Mouse (Mus musculus): ENCODE data around the gene Oat.

Oat gene

DNA sequence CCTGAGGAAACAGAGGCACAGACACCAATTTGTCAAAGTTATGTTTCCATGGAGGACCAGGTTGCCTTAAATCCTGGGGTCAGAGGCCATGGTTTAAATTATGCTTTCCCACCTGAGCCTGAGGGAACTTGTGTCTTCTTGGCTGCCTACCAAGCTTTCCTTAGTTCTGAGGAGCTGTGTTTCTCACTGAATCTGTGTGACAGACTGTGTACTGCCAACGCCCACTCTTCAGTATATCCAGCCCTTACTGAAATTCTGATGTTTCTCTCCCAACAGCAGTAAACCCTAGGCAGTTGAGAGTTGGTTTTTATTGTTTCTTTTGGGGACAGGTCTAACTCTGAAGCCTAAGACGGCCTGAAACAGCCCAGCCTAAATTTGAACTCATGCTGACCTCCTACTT lies 17.6 kb upstream of the Oat start:
- no peak for DNase-seq (ENCODE audit: low read depth, low spot score)

DNA sequence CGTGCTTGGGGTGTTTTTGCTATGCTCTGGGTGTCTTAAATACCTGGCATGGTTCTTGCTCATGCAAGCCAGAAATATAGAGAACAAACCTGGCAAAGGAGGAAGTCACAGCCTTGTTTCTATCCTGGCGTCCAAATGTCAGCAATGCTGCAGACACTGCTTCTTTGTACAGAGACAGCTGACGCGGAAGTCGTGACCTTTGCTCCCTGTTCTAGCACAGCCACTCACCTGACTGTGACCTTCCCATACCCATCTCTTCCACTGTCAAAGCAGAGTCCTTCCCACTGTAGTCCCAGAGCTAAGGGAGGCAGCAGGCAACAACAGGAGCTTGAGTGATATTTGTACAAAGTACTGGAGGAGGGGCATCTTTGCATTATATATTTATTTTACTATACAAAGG lies 13.4 kb upstream of the Oat start:
- DNase-seq (ENCODE audit: low read depth, low spot score), result no peak

DNA sequence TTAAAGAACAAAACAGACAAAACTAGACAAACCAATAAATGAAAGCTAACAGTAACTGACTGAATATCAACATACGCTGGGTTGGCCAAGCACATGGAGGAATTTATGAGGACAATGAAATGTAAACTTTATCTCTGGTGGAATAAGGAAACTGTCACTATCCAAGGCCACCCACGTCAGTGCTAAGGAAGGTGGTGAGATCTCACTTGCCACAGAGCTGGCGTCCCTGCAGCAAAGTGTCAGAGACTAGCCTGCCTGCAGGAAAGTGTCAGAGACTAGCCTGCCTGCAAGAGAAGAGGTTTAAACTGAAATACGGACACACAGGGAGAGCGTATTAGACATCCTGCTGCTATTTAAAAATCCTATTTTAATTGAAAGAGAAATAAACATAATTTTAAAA lies 11.0 kb upstream of the Oat start:
- no peak for DNase-seq (ENCODE audit: low read depth, low spot score)

DNA sequence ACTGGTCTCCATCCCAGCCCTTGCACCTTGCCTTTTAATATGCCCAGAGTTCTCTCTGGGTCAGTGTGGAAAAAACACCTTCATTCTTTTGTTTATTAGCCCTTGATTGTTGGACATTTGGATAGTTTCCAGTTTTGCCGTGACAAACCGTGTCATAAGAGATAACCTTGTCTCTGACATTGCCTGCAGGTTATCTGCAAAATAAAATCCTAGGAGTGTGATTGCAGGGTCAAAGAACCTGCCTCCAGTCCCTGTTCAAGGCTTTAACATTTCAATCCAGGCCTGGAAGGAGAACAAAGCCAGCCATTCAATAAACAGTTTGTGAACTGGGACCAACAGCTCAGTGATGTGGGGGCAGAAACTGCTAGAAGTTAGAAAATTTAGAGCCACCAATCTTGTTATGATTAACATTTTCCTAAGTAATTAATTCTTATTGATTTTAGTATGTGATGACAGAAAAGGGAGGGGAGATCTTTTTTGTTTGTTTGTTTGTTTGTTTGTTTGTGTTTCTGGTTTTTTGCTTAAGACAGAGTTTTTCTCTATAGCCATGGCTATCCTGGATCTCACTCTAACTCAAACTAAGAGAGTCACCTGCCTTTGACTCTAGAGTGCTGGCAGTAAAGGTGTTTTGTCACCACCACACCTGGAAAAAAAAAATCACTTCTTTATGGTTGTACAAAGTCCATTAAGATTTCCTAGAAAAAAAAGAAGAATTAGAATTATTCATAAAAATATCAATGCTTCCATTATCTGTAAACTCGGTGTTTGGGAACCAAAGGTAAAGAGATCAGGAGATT lies 9.7 kb upstream of the Oat start:
- no peak for DNase-seq (ENCODE audit: low read depth, low spot score)

DNA sequence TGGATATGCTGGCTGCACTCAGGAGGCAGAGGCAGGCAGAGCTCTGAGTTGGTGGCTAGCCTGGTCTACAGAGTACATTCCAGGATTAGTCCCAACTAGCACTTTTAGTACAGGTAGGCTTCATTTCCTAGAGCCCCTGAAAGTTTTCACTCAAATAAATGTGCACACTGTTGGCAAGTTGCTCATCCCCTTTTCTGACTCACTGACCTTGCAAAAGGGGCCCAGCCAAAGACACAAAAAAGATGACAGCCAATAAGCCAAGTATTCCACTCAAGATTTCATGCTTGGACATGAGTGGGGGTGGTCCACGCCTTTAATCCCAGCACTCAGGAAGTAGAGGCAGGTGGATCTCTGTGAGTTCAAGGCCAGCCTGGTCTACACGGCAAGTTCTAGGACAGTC lies 5.2 kb upstream of the Oat start:
- DNase-seq (ENCODE audit: low read depth, low spot score), result no peak

DNA sequence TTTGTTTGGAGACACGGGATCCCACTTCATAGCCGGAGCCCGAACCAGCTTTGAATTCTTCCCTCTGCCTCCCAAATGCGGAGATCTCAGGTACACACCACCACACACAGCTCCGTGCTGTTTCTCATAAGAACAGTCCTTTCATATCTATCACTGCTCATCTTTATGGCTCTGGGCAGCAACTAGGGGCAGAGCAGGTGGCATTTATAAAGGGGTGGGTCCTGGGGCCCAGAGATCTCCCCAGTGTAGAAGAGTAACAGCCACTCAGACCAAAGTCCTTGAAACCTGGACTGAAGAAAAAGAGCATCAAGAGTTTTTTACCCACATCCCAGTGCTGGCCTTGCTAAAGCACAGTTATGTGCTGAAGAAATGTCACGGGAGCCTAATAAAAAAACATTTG lies 4.3 kb upstream of the Oat start:
- DNase-seq (ENCODE audit: low read depth, low spot score), result no peak

DNA sequence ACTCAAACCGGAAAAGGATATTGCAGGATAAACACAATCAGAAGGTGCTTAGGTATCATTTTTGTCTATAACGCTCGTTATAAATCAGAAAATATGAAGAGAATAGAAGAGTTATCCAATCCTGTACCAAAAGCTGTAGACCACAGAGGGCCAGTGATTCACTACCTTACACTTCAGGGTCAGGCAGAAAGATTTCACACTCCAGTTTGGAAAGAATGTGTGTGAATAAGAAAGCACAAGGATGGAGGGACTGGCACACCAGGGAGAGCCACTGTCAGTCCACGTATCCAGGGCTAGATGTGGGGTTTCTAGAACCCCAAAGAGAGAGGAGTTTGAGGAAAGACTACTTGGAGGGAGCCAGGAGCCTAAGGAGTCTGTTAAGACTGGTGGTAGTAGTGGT lies 693 bp upstream of the Oat start:
- DNase-seq (ENCODE audit: low read depth, low spot score), result no peak

DNA sequence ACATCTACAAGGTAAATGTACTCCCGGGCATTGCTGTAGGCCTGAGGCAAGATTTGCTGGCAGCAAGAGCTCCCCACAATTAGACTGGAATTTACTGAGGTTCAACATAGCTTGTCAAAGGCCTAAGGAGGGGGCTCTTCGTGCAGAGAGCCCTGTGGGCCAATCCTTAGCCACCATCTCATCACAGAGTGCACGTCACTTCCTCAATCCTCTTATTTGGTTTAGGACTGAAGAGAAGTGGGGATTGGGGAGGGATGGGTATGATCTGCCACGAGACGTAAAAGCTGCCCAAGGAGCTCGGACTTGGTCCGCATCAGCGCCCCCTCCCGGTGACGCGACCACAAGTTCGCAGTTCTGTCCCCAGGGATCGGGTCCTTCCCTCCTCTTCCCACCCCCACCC lies 575 bp downstream of the Oat start:
- DNase-seq (ENCODE audit: low read depth, low spot score), result peak; percentile 95

DNA sequence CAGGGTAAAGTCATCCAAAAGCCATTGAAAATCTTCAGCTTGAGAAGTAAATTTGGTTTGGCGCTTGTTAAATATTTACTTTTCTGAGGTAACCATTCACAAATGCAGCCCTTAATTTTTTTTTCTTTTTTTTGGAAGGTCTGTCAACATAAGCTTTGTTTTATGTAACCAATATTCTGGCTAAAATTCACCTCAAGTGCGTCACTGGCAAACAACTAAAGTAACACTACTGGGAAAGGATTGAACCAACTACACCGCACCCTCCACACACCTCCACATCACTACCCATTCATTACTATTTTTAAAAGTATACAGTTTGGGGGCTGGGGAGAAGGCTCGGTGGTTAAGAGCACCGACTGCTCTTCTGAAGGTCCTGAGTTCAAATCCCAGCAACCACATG lies 1.6 kb downstream of the Oat start:
- DNase-seq (ENCODE audit: low read depth, low spot score), result no peak

DNA sequence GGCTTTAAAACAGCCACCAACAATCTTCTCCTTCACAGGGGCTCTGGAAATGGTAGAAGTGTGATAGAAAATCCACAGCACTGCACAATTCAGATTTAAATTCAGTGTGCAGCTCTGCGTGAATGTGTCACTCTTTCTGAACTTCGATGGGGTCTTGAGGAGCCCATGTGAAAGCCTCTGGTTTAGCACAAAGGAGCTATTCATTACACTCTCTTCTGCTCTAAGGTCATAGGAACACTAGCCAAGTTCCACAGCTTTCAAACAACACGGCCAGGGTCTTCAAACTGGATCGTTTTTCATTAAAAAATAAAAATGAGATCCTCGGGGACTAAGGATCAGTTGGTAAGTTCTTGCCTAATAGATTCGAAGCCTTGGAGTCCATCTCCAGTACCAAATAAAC lies 3.0 kb downstream of the Oat start:
- no peak for DNase-seq (ENCODE audit: low read depth, low spot score)

DNA sequence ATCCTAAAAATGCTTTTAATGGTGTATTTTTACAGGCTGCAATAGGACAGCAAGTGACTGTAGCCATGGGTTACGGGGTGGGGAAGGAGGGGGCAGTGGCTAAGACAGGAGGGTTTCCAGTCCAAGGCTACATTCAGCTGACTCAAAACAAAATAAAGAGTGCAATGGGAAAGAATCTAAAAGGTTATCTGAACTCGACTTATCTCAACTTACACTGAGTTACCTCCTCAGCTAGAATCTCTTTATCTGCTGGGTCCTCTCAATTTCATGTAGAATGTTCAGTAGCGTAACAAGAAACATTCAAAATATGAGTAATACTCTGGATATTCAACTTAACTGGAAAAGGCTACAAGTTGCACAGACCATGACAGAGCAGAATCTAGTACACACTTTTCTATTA lies 3.5 kb downstream of the Oat start:
- no peak for DNase-seq (ENCODE audit: low read depth, low spot score)

DNA sequence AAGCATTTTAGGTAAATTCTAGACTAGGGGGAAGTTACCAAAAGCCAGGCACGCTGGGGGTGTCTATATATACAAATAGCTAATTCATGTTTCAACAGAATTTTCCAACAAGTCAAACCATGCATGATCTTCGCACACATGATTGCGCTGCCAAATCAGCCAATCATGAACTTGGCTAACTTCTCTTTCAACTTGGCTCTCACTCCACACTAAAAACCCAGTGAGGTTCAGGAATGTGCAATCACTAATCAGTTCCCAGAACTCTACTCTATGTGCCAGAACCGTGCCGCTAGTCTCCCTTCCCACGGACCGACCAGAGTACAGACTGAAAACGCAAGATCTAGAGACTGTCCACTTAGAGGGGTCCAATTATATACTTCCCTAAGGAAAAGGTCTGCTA lies 4.7 kb downstream of the Oat start:
- DNase-seq (ENCODE audit: low read depth, low spot score), result no peak

DNA sequence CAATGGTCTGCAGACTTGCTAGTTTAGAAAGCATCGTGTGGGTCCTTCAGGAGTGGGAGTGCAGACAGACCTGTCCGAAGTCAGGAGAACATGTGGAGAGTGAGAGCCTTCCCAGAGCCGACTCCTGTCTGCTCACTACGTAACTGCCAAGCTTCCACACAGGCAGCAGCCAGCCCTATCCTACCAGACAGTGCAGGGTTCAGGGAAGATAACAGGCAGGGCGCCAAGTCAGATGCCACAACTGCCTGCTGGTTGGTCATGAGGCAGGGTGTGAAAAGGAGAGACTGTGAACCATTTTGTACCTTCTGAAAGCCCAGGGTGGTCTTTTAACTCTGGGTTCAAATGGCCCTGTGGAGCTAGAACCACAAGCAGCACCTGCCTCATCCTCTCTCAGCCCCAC lies 6.1 kb downstream of the Oat start:
- no peak for DNase-seq (ENCODE audit: low read depth, low spot score)

DNA sequence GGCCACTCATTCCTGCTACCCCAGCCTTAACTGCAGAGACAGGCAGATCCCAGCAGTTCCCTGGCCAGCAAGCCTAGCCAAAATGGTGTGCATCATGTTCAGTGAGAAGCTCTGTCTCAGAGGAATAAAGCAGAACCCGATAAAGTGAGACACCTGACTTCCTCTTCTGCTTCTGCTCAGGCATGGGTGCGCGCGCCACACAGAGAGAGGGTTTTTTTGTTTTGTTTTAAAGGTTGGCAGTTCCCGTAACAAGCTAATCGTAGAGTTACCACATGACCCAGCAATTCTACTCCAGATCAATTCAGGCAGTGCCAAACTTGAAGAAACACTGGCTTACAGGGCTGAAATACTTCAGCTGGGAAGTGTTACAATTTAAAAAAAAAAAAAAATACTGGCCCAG lies 7.4 kb downstream of the Oat start:
- no peak for DNase-seq (ENCODE audit: low read depth, low spot score)

DNA sequence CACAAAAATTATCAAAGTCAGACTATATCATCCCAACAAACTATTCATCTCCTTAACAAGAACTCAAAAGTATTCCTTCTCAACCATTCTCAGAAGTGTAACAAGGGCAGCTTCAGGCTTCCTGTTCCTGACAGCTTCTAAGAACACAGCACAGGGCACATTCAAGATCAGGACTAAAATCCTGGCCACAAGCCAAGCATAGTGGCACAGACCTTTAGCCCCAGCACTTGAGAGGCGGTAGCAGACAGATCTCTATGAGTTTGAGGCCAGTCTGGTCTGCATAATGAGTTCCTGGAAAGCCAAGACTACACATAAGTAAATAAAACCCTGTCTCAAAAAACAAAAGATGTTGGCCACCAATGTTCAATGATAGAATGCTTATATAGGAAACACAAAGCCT lies 10.4 kb downstream of the Oat start:
- DNase-seq (ENCODE audit: low read depth, low spot score), result no peak

DNA sequence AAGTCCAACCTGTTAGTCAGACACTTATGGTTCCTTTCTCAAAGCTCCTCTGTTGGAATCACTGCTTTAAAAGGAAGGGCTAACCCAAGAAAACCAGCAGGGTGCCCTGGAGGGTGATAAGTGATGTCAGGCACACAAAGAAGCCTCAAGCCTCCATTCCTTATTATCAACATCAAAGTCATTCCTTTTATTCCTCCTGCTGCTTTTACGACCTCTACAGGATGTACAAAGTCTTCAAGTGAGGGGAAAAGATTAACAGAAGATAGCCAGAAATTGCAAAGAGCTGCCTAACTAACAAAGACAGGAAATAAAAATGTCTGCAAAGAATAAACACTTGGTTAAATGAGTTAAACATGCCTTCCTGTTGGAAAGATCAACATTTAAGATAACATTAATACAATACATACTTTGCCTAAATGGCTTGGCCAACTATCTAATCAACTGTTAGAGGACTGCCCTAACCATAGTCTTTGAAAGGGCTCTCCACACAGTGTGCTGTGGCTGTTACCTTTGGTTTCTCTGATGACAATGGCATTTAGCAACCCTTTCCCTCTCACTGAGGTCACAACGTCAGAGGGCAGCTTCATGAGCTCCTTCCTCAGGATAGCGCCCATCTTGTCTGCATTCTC lies 16.9 kb downstream of the Oat start:
- peak; percentile 39 for DNase-seq (ENCODE audit: low read depth, low spot score)

DNA sequence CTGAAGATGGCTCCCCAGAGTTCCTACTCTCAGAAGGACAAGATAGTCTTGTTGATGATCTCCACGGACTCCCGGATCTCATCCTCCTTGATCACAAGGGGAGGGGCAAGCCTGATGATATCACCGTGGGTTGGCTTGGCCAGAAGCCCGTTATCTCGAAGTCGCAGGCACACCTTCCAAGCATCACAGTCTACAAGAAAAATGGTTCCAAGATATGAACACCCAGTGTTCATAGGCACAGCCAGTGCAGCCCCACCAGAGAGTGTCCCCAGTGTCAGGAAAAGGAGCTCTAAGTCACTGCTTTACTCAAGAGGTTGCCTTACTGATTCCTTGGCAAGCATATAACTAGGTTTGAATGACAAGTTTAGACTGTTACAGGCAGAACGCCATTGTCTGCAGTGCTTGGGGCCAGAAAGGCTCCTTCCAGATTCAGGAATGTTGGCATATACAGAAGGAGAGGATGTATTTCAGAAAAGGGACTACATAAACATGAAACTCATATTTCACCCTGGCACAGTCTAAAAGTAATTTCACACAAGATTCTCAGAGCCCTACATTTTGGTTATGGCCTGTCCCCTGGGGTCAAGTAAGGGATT lies 18.0 kb downstream of the Oat start:
- DNase-seq (ENCODE audit: low read depth, low spot score), result no peak

DNA sequence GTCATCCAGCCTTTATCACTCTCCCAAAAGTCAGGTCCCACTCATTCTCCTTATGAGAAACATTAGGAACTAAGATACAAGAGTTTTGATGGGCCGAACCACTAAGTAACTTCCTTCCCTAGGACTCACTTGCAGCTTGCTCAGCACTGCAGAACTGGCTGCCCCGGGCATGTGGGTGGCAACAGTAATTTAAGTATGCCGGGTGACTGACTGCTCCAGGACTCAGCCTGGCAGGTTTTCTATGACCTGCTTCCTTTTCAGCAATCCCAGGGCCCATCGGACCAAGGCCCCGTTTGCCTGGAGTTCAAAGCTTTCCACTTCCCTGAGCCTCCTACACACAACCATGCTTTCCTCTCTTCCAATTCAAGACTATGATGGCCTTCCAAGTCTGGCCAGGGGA lies 19.6 kb downstream of the Oat start:
- DNase-seq (ENCODE audit: low read depth, low spot score), result no peak

DNA sequence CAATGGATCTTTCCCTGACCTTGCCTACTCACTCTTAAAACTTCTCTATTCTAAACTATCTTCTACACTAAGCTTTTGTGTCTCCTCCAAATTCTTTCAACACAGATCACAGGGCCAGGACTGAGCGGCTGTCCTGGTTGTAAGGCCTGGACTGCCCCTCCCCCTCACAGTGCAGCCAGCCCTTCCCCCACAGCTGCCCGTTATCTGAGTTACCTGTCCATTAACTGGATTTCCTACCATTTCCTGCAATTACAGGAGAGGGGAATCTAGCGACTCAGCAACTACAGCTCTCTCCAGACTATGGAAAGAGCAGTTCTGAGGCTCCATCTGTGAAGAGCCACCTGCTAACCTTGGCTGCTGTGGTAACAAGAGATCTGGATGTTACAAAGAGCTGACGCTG lies 20.3 kb downstream of the Oat start:
- no peak for DNase-seq (ENCODE audit: low read depth, low spot score)

DNA sequence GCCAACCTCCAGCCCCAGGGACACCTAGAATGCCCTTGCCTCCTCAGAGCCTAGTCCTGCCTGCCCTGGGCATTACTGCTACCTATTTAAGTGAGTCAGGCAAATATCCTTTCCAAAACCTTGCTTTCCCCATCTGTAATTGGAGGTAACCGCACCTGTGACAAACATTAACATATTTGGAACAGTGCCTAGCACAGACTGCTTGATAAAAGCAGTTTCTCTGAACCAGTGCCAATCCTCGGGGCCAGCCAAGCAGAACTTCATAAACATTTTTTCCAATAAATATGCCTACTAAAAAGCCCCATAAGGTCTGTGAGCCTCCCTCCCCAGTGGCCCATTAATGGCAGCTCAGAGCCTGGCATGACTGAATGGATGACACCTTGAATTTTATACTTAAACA lies 22.1 kb downstream of the Oat start:
- DNase-seq (ENCODE audit: low read depth, low spot score), result no peak

DNA sequence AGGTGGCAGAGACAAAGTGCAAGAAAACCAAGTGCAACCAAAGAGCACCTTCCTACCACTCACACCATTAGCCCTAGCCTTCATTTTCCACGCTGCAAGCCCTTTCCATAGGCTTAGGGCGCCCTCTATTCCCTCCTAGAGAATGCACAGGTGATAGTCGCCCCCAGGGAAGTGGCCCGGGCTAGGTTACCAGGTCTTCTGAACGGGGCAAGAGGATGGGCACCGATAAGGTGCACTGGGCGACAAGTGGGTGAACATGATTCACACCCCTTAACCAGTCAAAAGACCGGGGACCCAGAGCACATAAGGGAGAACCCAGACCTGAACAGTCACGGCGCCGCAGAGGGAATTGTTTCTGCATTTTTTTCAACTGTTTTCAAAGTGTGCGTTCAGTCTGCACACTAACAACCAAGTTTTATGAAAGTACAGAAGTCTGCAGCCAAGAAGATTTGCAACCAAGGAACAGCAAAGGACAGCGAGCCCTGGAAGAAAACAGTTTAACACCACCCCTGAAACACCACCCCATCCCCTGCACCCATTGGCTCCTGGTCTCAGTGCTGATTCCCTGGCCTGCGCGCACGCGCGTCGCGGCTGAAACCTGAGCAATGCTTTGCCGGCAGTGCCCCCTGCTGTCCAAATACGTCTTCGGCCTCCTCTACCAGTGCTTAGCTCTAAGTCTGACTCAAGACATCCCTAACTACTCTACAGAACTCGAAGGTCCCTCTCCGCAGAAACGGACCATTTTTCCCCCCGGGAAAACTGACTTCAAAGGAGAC lies 24.7 kb downstream of the Oat start:
- DNase-seq (ENCODE audit: low read depth, low spot score), result peak; percentile 96

DNA sequence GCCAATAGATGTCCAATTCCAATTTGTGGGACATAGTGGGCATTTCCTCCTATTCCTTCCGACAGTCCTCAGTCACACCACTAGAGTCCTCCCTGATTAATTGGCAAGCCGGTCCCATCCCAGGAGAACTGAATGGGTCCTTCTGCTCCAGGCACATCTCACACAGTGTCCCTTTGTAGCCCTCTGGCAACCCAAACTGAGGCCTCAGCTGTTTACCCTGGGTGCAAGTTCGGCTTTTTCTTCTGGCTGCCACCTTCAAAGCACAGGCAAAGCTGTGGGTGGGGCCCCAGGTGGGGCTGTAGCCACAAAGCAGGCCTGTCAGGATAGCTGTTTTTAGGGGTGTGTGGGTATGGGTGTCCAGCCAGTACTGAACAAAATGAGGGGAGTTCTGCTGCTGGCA lies 29.1 kb downstream of the Oat start:
- no peak for DNase-seq (ENCODE audit: low read depth, low spot score)

DNA sequence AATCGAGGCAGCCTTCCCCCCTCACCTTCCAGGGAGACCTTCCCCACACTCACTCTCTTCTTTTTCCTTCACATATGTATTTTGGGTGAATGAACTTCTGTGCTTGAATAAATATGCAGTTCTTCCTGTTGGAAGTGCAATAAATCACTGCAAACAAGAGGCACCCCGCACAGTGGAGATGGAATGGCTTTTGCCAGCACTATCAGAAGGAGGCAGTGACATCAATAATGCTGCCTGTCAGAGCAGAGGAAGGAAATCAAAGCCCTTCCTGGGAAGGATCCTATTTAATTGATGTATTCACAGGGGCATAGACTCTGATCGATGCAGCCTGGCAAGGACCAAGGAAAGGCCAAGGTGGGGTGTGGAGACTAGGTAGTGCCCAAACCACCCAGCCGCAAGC lies 33.8 kb downstream of the Oat start:
- DNase-seq (ENCODE audit: low read depth, low spot score), result no peak
